Mouse (Mus musculus) left cerebral cortex, postnatal 14 days (tissue): ENCODE data around the gene Lrrc31. TPM values are rescaled to one million over a fixed set of nuclear protein-coding genes. Genes with fewer than 3 reads are reported as not detected.

Source experiments
- DNase-seq, 2 experiments: peaks; one replicate each; pipeline ENCODE4 v3.0.0; 2021 to 2022; ENCODE audit warnings: low spot score in 2 of 2, mixed read lengths in 1 of 2
- intact Hi-C: fragments of 180-260 bp; cut with DNase I; formaldehyde crosslinking; loops from one replicate; pipeline ENCODE4 v1.15.1; 2025
- total RNA-seq, 2 experiments: library from RNA; stranded (reverse); gene quantifications; 2 replicates each; pipeline ENCODE4 v1.2.3; 2021

The Lrrc31 gene
- total RNA-seq, 2 experiments from 2014 or later = not detected

DNA sequence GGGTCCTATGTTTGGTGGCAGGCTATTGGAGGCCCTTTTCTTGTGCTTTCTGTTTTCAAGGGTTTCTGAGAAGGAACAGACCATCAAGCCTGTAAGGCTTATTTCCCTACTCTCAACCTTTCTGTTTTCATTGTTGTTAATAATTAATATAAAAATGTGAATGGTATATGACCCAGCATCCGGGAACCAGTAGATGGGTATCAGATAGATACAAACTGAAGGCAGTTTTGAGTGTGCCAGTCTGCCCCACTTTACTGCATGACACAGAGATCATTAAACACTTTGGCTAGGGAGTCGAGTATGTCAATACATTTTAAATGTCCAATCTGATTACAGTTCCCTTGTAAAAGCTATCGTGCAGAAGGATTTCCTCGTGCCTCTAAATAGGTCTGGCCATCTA lies 1.8 kb downstream of the Lrrc31 start:
- DNase-seq = no peak
- intact Hi-C loops = loop anchor here (5.0 kb wide), 1 partner anchor 94 kb away; the partner anchor contains the start of gene Sec62

DNA sequence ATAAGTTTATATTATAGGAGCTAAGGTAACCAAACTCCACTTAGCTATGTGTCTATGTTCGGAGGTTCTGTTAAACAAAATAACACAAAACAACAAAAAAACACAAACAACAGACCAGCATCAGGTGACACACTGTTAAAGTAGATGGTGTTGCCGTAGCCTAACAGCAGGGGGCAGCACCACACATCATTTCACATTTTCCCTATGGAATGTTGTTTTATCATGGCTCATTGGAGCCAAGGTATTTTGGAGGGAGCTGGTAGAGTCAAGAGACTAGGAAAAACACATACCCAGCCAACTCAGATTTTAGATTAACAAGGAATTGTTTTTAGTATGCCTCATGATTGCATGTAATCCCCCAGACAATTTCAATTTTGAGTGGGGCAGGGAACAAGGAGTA lies 3.3 kb downstream of the Lrrc31 start:
- DNase-seq = peak; percentile 70 to 77
- intact Hi-C loops = loop anchor here (5.0 kb wide), 1 partner anchor 96 kb away; the partner anchor contains the start of gene Sec62

DNA sequence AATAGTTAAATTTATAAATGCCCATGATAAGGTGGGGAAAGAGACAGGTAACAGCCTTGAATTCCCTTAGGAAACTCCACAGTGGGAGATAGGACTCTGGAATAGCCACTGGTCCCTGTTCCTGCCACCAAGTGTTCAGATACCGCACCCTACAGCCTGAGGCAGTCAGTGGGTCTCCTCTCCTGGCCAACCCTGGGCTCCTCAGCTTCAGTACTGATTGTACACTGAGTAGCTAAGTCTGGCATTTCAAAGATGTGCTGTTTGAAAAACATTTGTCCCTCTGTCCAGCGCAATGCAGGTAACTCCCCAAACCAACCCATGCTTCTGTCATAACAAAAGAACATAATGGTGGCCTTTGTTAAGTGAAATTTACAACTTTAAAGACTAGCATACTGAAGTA lies 4.0 kb downstream of the Lrrc31 start:
- intact Hi-C loops = loop anchor here (5.0 kb wide), 1 partner anchor 97 kb away; the partner anchor contains the start of gene Sec62
- no peak for DNase-seq

- DNase-seq = no peak
- intact Hi-C loops = no loop called here
Observed at GRCm38 (mm10) chr3:30690976-30691375, 8.7 kb downstream of the Lrrc31 start.

DNA sequence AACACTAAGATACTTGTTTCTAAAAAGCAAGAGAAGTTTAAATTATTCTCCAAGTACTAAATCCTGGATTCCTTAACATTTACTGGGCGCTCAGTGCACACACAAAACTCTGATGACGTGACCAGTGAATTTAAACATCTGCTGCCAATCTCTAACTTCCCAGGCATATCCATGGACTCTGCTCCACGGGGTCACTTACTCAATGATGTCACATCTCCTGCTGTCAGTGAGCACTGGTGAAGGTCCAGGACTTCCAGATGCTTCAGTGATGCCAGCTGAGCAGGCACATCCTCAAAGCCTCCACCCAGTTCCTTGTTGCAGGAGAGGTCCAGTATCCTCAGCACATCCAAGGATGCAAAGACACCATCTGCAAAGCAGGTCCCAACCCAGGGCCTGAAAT lies 12.4 kb downstream of the Lrrc31 start:
- no peak for DNase-seq
- intact Hi-C loops = no loop called here

DNA sequence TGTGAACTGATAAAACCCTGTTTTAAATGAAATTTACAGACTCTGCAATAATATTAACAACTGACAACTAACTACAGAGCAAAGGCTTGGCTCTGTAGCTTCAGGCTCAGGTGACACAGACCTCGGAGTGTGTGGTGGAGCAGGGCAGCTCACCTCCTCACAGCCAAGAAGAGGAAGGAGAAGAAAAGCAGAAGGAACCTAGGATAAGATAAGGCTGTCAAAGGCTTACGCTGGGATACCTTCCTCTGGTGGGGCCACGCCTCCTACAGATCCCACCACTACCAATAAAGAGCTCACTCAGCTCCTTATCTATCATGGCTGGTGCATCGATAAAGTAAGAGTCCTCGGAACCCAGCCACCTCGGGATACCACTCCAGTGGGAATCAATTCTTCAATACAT lies 16.5 kb downstream of the Lrrc31 start:
- no peak for DNase-seq
- intact Hi-C loops = no loop called here

GRCm38 (mm10) chr3:30658486-30658885 lies 41.2 kb downstream of the Lrrc31 start:
- intact Hi-C loops = no loop called here
- no peak for DNase-seq

DNA sequence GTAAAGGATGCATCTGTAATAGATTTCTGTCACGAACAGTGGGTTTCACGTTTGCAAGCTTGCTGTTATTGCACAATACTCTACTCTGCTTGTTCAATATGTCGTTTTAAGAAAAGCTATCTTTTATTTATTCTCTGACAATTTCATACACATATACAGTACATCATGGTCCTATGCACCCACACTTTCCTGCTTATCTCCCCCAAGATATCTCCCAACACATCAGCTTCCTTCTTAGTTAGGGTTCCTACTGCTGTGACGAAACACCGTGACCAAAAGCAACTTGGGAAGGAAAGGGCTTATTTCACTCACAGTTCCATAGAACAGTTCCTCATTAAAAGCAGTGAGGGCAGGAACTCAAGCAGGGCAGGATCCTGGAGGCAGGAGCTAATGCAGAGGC lies 43.7 kb downstream of the Lrrc31 start:
- DNase-seq = no peak
- intact Hi-C loops = no loop called here

DNA sequence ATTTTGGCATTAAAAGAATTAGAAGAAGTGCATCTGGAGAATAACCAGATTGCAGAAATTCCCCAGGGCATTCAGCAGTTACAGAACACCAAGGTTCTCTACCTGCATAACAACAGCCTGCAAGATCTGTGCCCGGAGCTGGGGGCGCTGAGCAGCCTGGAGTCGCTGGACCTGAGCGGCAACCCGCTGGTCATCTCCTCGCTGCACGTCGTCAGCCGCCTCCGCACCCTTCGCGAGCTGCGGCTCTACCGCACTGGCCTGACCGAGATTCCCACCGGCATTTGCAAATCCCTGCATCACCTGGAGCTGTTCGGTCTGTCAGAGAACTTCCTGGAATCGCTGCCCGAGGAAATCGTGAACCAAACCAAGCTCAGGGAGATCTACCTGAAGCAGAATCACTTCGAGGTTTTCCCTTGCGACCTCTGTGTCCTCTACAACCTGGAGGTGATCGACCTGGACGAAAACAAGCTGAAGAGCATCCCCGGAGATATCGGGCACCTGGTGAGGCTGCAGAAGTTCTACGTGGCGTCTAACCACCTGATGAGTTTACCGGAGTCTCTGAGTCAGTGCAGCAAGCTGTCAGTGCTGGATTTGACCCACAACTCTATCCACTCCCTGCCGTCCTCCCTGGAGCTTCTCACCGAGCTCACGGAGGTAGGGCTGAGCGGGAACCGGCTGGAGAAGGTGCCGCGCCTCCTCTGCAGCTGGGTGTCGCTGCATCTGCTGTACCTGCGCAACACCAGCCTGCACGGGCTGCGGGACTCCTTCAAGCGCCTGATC lies 49.4 kb downstream of the Lrrc31 start:
- intact Hi-C loops = no loop called here
- DNase-seq = peak in 1 of 2 experiments; percentile 9

- DNase-seq = no peak
- intact Hi-C loops = no loop called here
Observed at GRCm38 (mm10) chr3:30648466-30648865, 51.2 kb downstream of the Lrrc31 start.

- DNase-seq = peak; percentile 19 to 34
- intact Hi-C loops = no loop called here
Observed at GRCm38 (mm10) chr3:30647440-30648090, 52.1 kb downstream of the Lrrc31 start, which contains the start of gene Lrrc34. Gene Lrrc34 (minus strand): TSS chr3:30647869.

- DNase-seq = no peak
- intact Hi-C loops = no loop called here
Observed at GRCm38 (mm10) chr3:30646761-30647160, 52.9 kb downstream of the Lrrc31 start.

DNA sequence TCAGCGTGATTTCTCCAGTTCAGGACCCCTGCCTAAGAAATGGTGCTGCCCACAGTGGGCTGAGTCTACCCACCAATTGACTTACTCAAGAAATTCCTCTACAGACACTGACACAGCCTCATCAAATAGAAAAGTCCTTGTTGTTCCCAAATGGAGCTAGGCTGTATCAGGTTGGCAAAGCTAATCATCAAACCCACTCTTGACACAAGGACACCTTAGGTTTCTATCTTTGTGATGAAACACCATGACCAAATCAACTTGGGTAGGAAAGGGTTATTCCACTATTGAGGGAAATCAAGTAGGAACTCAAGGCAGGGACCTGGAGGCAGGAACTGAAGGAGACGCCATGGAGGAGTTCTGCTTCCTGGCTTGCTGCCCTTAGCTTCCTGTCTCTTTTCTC lies 55.4 kb downstream of the Lrrc31 start, which contains the start of gene Lrriq4:
Lrriq4 (plus strand) TSS at position 301 of the 400 bp plus-strand sequence.
- intact Hi-C loops = no loop called here
- no peak for DNase-seq

DNA sequence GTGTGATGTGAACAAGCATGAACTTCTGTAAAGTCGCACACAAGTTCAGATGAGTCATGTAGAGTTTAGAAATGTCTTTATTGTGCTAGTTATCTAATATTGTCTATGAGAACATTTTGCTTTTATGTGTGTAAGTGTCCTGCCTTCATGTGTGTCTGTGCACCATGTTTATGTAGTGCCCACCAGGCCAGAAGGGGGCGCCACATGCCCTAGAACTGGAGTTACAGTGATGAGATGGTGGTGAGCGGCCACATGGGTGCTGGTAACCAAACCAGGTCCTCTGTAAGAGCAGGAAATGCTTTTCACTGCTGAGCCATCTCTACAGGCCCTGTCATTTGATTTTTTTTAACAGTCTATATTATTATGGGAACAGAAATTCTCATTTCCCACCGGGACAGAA lies 64.0 kb downstream of the Lrrc31 start:
- intact Hi-C loops = no loop called here
- no peak for DNase-seq

GRCm38 (mm10) chr3:30633681-30634080 lies 66.0 kb downstream of the Lrrc31 start:
- intact Hi-C loops = no loop called here
- DNase-seq = no peak

Other genes with a start within 250 kb of the Lrrc31 start
- 1 to 10 TPM; 5.2 to 6.0 TPM for gene Mecom, start 151.8 kb downstream of the Lrrc31 start, total RNA-seq
- under 1 TPM; 0.57 to 0.72 TPM for gene Actrt3, start 99.9 kb downstream of the Lrrc31 start, total RNA-seq
- 10 to 100 TPM; 15.5 to 17.3 TPM for gene Mynn, start 97.8 kb downstream of the Lrrc31 start, total RNA-seq
- not detected for gene Lrriq4, start 55.3 kb downstream of the Lrrc31 start, total RNA-seq
- gene Lrrc34, start 52.0 kb downstream of the Lrrc31 start, total RNA-seq = under 1 TPM in 1 of 2 experiments, not detected in 1; 0.18 TPM
- under 1 TPM in 1 of 2 experiments, not detected in 1; 0.11 TPM for gene Samd7, start 46.5 kb upstream of the Lrrc31 start, total RNA-seq
- gene Sec62, start 93.0 kb upstream of the Lrrc31 start, total RNA-seq = 100 to 1,000 TPM; 101 to 111 TPM
- gene Gpr160, start 156.1 kb upstream of the Lrrc31 start, total RNA-seq = under 1 TPM; 0.22 to 0.53 TPM